Mouse (Mus musculus): Measurements from ENCODE around the gene Camk2b. TPM values are rescaled to one million over a fixed set of nuclear protein-coding genes. Genes with fewer than 3 reads are reported as not detected.

Gene Camk2b
- polyA plus RNA-seq, 1 experiment = 479 TPM

DNA sequence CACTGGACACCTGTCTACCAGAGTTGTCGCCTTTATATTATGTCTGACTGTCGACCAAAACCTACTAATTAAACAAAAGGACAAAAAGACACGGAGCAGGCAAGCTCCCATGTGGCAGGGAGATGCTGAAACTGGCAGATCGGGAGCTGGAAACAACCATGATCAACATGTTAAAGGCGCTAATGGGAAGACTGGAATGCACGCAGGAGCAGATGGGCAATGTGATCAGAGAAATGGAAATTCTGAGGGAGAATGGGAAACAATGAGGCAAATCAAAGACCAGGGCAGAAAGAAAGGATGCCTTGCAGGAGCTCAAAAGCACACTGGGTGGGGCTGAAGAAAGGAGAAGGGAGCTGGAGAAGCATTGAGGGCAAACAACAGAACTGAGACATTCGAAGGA is 27.2 kb downstream of the Camk2b start:
- Histone ChIP-seq H3K4me3 (replicated peaks; ENCODE audit: insufficient read depth, low read depth, low read length) (no peak overlapping the region), H3K4me1 (ENCODE audit: control insufficient read depth, insufficient read depth, low read length) (peaks cover 42% of the 10 kb centered on the region), H3K27me3 (ENCODE audit: control insufficient read depth, insufficient read depth, low read length) (no peaks in the 10 kb centered on the region), H3K27ac (ENCODE audit: insufficient read depth, low read length) (no peak overlapping the region)
- WGBS = 23% methylated on average over 7 of the region's 7 CpGs
- peak in 1 of 2 experiments; percentile 26 for DNase-seq
- TF ChIP-seq POLR2A (IDR thresholded peaks at IDR 0.05; ENCODE audit: borderline replicate concordance, insufficient read depth, low read length) (no peak), CTCF (IDR thresholded peaks at IDR 0.05; ENCODE audit: borderline replicate concordance, insufficient read depth, low read depth, low read length) (no peak)

GRCm38 (mm10) chr11:6037686-6038085 is 28.5 kb downstream of the Camk2b start:
- DNase-seq = peak; percentile 59 to 78
- 12% methylated on average over 7 of the region's 7 CpGs for WGBS
- Histone ChIP-seq H3K4me3 (replicated peaks; ENCODE audit: insufficient read depth, low read depth, low read length) (no peak overlapping the region), H3K4me1 (ENCODE audit: control insufficient read depth, insufficient read depth, low read length) (peaks cover 48% of the 10 kb centered on the region), H3K27ac (ENCODE audit: insufficient read depth, low read length) (peak overlapping the region; percentile 72), H3K27me3 (ENCODE audit: control insufficient read depth, insufficient read depth, low read length) (no peaks in the 10 kb centered on the region)
- no peak for TF ChIP-seq POLR2A (IDR thresholded peaks at IDR 0.05; ENCODE audit: borderline replicate concordance, insufficient read depth, low read length)
- no peak for TF ChIP-seq CTCF (IDR thresholded peaks at IDR 0.05; ENCODE audit: borderline replicate concordance, insufficient read depth, low read depth, low read length)

DNA sequence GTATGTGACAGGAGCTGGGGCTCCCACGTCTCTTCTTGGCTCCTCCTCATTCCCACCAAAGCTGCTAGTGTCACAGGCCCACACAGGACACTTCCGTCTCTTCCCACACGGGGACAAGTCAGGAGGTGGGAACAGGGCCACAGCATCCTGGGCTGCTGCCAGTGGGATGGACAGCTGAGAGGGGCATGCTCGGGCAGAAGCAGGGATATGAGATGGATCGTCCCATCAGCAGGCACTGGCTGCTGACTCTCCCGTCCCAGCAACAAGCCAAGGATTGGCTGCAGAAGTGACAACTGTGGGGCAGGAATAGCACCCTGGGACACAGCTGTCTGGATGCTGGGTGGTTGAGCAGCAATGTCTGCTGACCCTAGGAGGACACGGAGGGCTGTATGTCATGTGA is 29.0 kb downstream of the Camk2b start:
- Histone ChIP-seq H3K27ac (ENCODE audit: insufficient read depth, low read length) (peak overlapping the region; percentile 72), H3K4me1 (ENCODE audit: control insufficient read depth, insufficient read depth, low read length) (peaks cover 51% of the 10 kb centered on the region), H3K4me3 (replicated peaks; ENCODE audit: insufficient read depth, low read depth, low read length) (no peak overlapping the region), H3K27me3 (ENCODE audit: control insufficient read depth, insufficient read depth, low read length) (no peaks in the 10 kb centered on the region)
- 12% methylated on average over 7 of the region's 7 CpGs for WGBS
- TF ChIP-seq POLR2A (IDR thresholded peaks at IDR 0.05; ENCODE audit: borderline replicate concordance, insufficient read depth, low read length) = no peak
- no peak for TF ChIP-seq CTCF (IDR thresholded peaks at IDR 0.05; ENCODE audit: borderline replicate concordance, insufficient read depth, low read depth, low read length)
- peak; percentile 62 to 68 for DNase-seq

- Histone ChIP-seq H3K4me1 (ENCODE audit: control insufficient read depth, insufficient read depth, low read length) (peaks cover 56% of the 10 kb centered on the region), H3K27me3 (ENCODE audit: control insufficient read depth, insufficient read depth, low read length) (no peaks in the 10 kb centered on the region), H3K4me3 (replicated peaks; ENCODE audit: insufficient read depth, low read depth, low read length) (no peak overlapping the region), H3K27ac (ENCODE audit: insufficient read depth, low read length) (0 out of 2 replicates have a peak overlapping the region, but pooled peaks have one; percentile 7)
- no peak for TF ChIP-seq POLR2A (IDR thresholded peaks at IDR 0.05; ENCODE audit: borderline replicate concordance, insufficient read depth, low read length)
- TF ChIP-seq CTCF (IDR thresholded peaks at IDR 0.05; ENCODE audit: borderline replicate concordance, insufficient read depth, low read depth, low read length) = no peak
- no peak for DNase-seq
- WGBS = 77% methylated on average over 4 of the region's 4 CpGs
Observed at GRCm38 (mm10) chr11:6036477-6036876, 29.7 kb downstream of the Camk2b start.

DNA sequence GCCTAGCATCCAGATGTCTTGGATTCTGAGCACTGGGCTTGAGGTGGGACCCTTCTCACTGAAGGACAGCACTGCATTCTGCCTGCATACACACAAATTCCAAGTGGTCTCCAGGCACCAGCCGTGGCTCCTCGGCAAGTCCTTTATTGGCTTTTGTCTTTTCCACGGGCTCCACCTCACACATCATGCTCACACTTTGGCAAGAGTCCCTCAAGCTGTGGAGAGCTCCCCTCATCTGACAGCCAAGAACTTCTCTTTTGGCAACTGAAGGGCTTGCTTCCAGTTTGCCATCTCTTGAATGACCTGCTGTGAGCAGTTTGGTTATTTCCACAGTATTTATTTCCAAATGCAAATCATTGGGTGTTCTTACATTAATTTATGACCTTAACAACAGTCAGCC is 30.6 kb downstream of the Camk2b start:
- DNase-seq = peak; percentile 41 to 67
- Histone ChIP-seq H3K4me1 (ENCODE audit: control insufficient read depth, insufficient read depth, low read length) (peaks cover 62% of the 10 kb centered on the region), H3K27me3 (ENCODE audit: control insufficient read depth, insufficient read depth, low read length) (no peaks in the 10 kb centered on the region), H3K4me3 (replicated peaks; ENCODE audit: insufficient read depth, low read depth, low read length) (no peak overlapping the region), H3K27ac (ENCODE audit: insufficient read depth, low read length) (peak overlapping the region; percentile 10; the same call in 1 of the 2 replicates)
- TF ChIP-seq POLR2A (IDR thresholded peaks at IDR 0.05; ENCODE audit: borderline replicate concordance, insufficient read depth, low read length) (no peak), CTCF (IDR thresholded peaks at IDR 0.05; ENCODE audit: borderline replicate concordance, insufficient read depth, low read depth, low read length) (no peak)
- 6% methylated on average over 3 of the region's 3 CpGs for WGBS

DNA sequence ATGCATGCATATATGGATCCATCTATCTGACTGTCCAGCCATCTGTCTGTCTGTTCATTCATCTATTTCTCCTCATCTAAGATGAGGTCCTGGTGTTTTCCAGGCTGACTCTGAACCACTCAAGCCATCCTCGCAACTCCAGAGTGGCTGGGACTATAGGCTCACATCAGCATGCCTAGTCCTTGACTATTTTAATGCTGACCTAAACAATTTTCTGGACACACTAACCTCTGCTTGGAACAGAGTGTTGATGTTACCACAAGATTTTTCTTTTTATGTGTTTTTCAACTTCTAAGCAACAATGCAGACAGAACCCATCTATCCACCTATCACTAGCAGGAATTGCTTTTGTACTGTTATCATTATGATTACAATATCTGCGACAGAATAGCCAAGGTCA is 31.4 kb downstream of the Camk2b start:
- no peak overlapping the region for H3K4me3 ChIP-seq (replicated peaks; ENCODE audit: insufficient read depth, low read depth, low read length)
- H3K4me1 ChIP-seq (ENCODE audit: control insufficient read depth, insufficient read depth, low read length) = peaks cover 70% of the 10 kb centered on the region
- no peak for TF ChIP-seq POLR2A (IDR thresholded peaks at IDR 0.05; ENCODE audit: borderline replicate concordance, insufficient read depth, low read length)
- no peak overlapping the region for H3K27ac ChIP-seq (ENCODE audit: insufficient read depth, low read length)
- H3K27me3 ChIP-seq (ENCODE audit: control insufficient read depth, insufficient read depth, low read length) = no peaks in the 10 kb centered on the region
- DNase-seq = no peak
- WGBS = 92% methylated on average over 2 of the region's 2 CpGs

DNA sequence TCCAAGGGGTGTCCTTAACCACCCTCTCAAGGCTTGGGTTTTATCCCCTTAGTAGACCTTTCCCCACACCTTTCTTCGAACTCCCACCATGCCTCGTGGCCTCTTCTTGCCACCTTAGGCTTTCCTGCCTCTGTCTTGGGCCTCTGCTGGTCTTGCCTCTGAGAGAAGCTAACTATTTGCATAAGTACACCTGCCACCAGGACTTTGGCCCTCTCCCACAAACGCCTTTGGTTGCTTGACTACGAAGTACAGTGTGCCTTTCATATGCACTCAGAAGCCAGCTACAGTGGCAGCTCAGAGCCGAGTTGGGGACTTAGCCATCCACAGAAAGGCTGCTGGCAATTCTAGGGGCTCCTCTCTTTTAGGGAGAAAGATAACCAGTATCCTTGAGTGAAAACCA is 32.4 kb downstream of the Camk2b start:
- H3K4me3 ChIP-seq (replicated peaks; ENCODE audit: insufficient read depth, low read depth, low read length) = no peak overlapping the region
- WGBS = 73% methylated on average over 5 of the region's 5 CpGs
- H3K27ac ChIP-seq (ENCODE audit: insufficient read depth, low read length) = peak overlapping the region; percentile 25; the same call in 1 of the 2 replicates
- no peaks in the 10 kb centered on the region for H3K27me3 ChIP-seq (ENCODE audit: control insufficient read depth, insufficient read depth, low read length)
- DNase-seq = peak in 1 of 2 experiments; percentile 20
- no peak for TF ChIP-seq CTCF (IDR thresholded peaks at IDR 0.05; ENCODE audit: borderline replicate concordance, insufficient read depth, low read depth, low read length)
- TF ChIP-seq POLR2A (IDR thresholded peaks at IDR 0.05; ENCODE audit: borderline replicate concordance, insufficient read depth, low read length) = no peak
- H3K4me1 ChIP-seq (ENCODE audit: control insufficient read depth, insufficient read depth, low read length) = peaks cover 76% of the 10 kb centered on the region

GRCm38 (mm10) chr11:6033147-6033546 is 33.0 kb downstream of the Camk2b start:
- peak; percentile 73 to 76 for DNase-seq
- Histone ChIP-seq H3K4me1 (ENCODE audit: control insufficient read depth, insufficient read depth, low read length) (peaks cover 76% of the 10 kb centered on the region), H3K27ac (ENCODE audit: insufficient read depth, low read length) (peak overlapping the region; percentile 62), H3K4me3 (replicated peaks; ENCODE audit: insufficient read depth, low read depth, low read length) (no peak overlapping the region), H3K27me3 (ENCODE audit: control insufficient read depth, insufficient read depth, low read length) (no peaks in the 10 kb centered on the region)
- 47% methylated on average over 3 of the region's 3 CpGs for WGBS
- peak; percentile 73 for TF ChIP-seq CTCF (IDR thresholded peaks at IDR 0.05; ENCODE audit: borderline replicate concordance, insufficient read depth, low read depth, low read length)
- no peak for TF ChIP-seq POLR2A (IDR thresholded peaks at IDR 0.05; ENCODE audit: borderline replicate concordance, insufficient read depth, low read length)
